Mouse (Mus musculus) megakaryocyte, adult 5-6 weeks (primary cell): ENCODE measurements around the gene Gtf2b. TPM values are rescaled to one million over a fixed set of nuclear protein-coding genes. Genes with fewer than 3 reads are reported as not detected.

Source experiments
- ATAC-seq: 2 replicates; pipeline ENCODE4 v1.8.0; 2016; ENCODE audit warnings: mild to moderate bottlenecking, inconsistent platforms; ENCODE audit not compliant: poor library complexity, severe bottlenecking
- total RNA-seq, 2 experiments: library from RNA; stranded (forward) in 1 of 2; stranded (reverse) in 1 of 2; fragments of 153-499, 151-499 nt in 1 of 2; fragments of 221-1000, 200-1000 nt in 1 of 2; gene quantifications; 2 replicates each; pipeline versions ENCODE4 v1.2.3 to v1.2.4; 2015 to 2017

Gene Gtf2b
- total RNA-seq, 2 experiments from 2014 or later = 85.6 to 133 TPM

GRCm38 (mm10) chr3:142795587-142795986, 30.7 kb downstream of the Gtf2b start:
- ATAC-seq = no peak

- no peak for ATAC-seq
These were observed 46.7 kb downstream of the Gtf2b start for GRCm38 (mm10) chr3:142811582-142811981.

- no peak for ATAC-seq
These were observed 52.7 kb downstream of the Gtf2b start for GRCm38 (mm10) chr3:142817506-142817905.

- no peak for ATAC-seq
These were observed 58.8 kb downstream of the Gtf2b start for GRCm38 (mm10) chr3:142823606-142824005.

GRCm38 (mm10) chr3:142826449-142827146, 61.8 kb downstream of the Gtf2b start:
- ATAC-seq = no peak

- no peak for ATAC-seq
These were observed 68.1 kb downstream of the Gtf2b start for GRCm38 (mm10) chr3:142832910-142833309.

Other genes with a start within 250 kb of the Gtf2b start
- gene Gbp7, start 234.7 kb upstream of the Gtf2b start, total RNA-seq (2015) = 16.0 and 16.6 TPM in 2 replicates
- 17.8 and 18.4 TPM in 2 replicates for gene Gbp7, start 234.7 kb upstream of the Gtf2b start, total RNA-seq (2017)
- gene Gbp3, start 205.0 kb upstream of the Gtf2b start, total RNA-seq (2015) = 29.4 and 32.1 TPM in 2 replicates
- 54.8 and 57.3 TPM in 2 replicates for gene Gbp3, start 205.0 kb upstream of the Gtf2b start, total RNA-seq (2017)
- gene Gbp2b, start 170.2 kb upstream of the Gtf2b start, total RNA-seq (2015) = not detected in 2 replicates
- gene Gbp2b, start 170.2 kb upstream of the Gtf2b start, total RNA-seq (2017) = not detected in 2 replicates
- 23.7 and 25.7 TPM in 2 replicates for gene Gbp2, start 144.4 kb upstream of the Gtf2b start, total RNA-seq (2015)
- 28.0 and 33.7 TPM in 2 replicates for gene Gbp2, start 144.4 kb upstream of the Gtf2b start, total RNA-seq (2017)
- gene Kyat3, start 64.0 kb upstream of the Gtf2b start, total RNA-seq (2015) = 6.8 and 9.2 TPM in 2 replicates
- gene Kyat3, start 64.0 kb upstream of the Gtf2b start, total RNA-seq (2017) = 8.3 and 10.2 TPM in 2 replicates
- gene Pkn2, start 117.0 kb downstream of the Gtf2b start, total RNA-seq (2015) = 34.1 and 39.6 TPM in 2 replicates
- gene Pkn2, start 117.0 kb downstream of the Gtf2b start, total RNA-seq (2017) = 45.2 and 45.5 TPM in 2 replicates